Mouse (Mus musculus): ENCODE data around the gene Arhgap23. TPM values are rescaled to one million over a fixed set of nuclear protein-coding genes. Genes with fewer than 3 reads are reported as not detected.

The Arhgap23 gene
- polyA plus RNA-seq (2015; fragmentation: Nextera tagmentation; extraction: Ambion mirVana): 7.8 and 8.4 TPM in 2 replicates

DNA sequence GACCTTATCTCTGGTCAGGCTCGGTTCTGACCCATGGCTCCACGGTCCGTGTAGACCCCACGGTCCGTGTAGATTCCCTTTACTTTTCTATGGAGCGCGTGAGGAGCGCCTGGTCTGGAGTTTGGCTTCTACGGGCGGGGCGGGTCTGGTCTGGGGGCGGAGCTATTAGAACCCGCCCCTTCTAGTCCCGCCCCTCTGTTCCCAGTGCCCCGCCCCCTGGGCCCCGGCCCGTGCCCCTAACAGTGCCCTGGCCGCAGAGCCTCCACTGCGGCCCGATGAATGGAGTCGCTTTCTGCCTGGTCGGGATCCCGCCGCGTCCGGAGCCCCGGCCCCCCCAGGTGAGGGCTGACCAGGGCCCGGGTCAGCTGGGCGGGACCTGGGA is at the start of gene Arhgap23:
TSS of gene Arhgap23 (plus strand) at position 204 of the 382 bp plus-strand sequence.
- peaks cover 52% of the 10 kb centered on the region for H3K4me1 ChIP-seq
- ATAC-seq (ENCODE audit: insufficient number of reproducible peaks, low FRiP score, low TSS enrichment, low read depth): peak; percentile 79
- 1% methylated on average over 29 of the region's 29 CpGs for WGBS

DNA sequence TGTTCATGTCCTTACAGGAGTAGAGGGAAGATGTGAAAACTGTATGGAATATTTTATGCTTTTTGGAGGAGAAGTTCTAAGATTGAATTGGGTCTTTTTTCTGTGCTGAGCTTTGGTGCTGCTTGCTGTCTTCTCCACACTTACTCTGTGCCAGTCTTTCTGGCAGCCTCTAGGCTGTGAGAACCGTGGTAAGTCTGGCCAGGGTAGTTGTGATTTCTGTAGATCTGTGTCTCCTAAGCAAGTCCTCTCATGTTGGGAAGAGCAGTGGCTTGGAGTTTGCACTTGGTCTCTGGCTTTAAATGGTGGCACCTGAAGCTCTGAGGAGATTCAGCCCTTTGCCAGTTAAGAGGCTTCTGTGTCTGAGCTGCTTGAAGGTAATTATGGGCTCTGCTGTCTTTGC is 49.8 kb upstream of the Arhgap23 start:
- Histone ChIP-seq H3K4me1 (peaks cover 51% of the 10 kb centered on the region), H3K9ac (no peak overlapping the region), H3K27me3 (no peaks in the 10 kb centered on the region), H3K4me2 (no peak overlapping the region), H3K36me3 (0 out of 2 replicates have a peak, but pooled peaks cover 5% of the 10 kb centered on the region), H3K27ac (no peak overlapping the region), H3K4me3 (peak overlapping the region; percentile 3; the same call in 1 of the 2 replicates), H3K9me3 (no peaks in the 10 kb centered on the region)
- 51% methylated on average over 1 of the region's 1 CpGs for WGBS
- no peak for ATAC-seq (ENCODE audit: insufficient number of reproducible peaks, low FRiP score, low TSS enrichment, low read depth)

More for the DNA sequence above, at the start of gene Arhgap23:
- Histone ChIP-seq H3K27ac (peak within 1 kb of the TSS; percentile 93), H3K4me3 (peak within 1 kb of the TSS; percentile 87), H3K9me3 (no peaks in the 10 kb centered on the region), H3K4me2 (peak within 1 kb of the TSS; percentile 85), H3K27me3 (no peaks in the 10 kb centered on the region), H3K9ac (peak within 1 kb of the TSS; percentile 87), H3K36me3 (no peaks in the 10 kb centered on the region)

DNA sequence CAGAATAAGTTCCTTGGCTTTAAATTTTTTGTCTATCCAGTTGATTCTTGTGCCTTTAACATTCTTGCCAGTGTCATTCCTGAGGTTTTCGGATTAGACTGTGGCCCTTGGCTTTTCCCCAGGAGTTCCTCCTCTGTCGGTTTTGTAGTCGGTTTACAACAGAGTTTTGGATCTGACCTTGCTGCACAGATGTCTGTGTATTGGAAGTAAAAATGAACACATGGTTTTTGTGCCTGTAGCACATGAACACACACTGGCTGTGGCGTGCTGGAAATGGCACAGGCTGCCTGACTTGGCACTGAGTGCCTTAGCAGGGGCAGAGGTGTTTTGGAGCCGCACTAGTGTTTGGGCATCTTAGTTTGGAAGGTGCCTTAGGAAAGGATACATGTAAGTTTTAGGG is 46.8 kb upstream of the Arhgap23 start:
- 63% methylated on average over 5 of the region's 5 CpGs for WGBS
- no peak for ATAC-seq (ENCODE audit: insufficient number of reproducible peaks, low FRiP score, low TSS enrichment, low read depth)
- no peaks in the 10 kb centered on the region for H3K9me3 ChIP-seq

DNA sequence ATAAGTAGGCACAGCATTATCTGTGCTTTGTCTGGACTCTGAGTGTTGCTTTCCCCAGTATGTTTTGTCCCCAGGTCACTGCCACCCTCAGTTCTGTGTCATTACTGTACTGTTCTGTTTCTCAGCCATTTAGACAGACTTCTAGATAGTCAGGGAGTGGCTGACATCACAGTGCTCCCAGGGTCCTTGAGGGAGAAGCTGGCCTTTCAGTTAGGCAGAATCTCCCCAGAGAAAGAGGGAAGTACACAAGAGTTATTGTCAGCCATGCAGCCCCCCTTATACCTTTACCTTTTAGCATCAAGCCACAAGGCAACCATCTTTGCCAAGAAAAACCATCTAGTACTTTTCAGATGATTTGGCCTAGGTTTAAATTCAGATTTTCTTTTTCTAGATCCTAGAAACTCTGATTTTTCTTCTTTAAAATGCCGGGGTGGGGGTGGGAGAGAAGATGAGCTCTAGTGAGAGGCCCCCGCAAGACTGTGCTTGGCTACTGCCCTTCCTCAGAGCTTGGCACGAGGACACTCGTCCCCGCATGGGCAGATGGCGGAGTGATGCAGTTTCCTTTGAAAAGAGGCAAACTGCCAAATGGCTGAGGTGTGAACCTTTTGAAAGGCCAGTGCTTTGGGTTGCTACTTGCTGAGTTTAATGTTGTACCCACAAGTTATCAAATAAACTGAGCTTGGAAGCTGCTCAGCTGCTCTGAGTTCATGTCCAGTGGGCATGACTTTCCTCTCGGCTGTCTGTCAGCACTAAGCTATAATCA is 44.8 kb upstream of the Arhgap23 start:
- peak overlapping the region; percentile 14; the same call in 1 of the 2 replicates for H3K27ac ChIP-seq
- H3K9me3 ChIP-seq: no peaks in the 10 kb centered on the region
- H3K27me3 ChIP-seq: no peaks in the 10 kb centered on the region
- H3K9ac ChIP-seq: no peak overlapping the region
- no peak overlapping the region for H3K4me3 ChIP-seq
- H3K4me2 ChIP-seq: no peak overlapping the region
- WGBS: 55% methylated on average over 7 of the region's 7 CpGs
- no peak for ATAC-seq (ENCODE audit: insufficient number of reproducible peaks, low FRiP score, low TSS enrichment, low read depth)
- peaks cover 35% of the 10 kb centered on the region for H3K4me1 ChIP-seq
- H3K36me3 ChIP-seq: peaks cover 15% of the 10 kb centered on the region; the same call in 1 of the 2 replicates

More for the DNA sequence above, 46.8 kb upstream of the Arhgap23 start:
- no peak overlapping the region for H3K9ac ChIP-seq
- H3K36me3 ChIP-seq: 0 out of 2 replicates have a peak, but pooled peaks cover 5% of the 10 kb centered on the region
- H3K27me3 ChIP-seq: no peaks in the 10 kb centered on the region
- peaks cover 55% of the 10 kb centered on the region for H3K4me1 ChIP-seq
- no peak overlapping the region for H3K27ac ChIP-seq
- no peak overlapping the region for H3K4me3 ChIP-seq
- H3K4me2 ChIP-seq: no peak overlapping the region

DNA sequence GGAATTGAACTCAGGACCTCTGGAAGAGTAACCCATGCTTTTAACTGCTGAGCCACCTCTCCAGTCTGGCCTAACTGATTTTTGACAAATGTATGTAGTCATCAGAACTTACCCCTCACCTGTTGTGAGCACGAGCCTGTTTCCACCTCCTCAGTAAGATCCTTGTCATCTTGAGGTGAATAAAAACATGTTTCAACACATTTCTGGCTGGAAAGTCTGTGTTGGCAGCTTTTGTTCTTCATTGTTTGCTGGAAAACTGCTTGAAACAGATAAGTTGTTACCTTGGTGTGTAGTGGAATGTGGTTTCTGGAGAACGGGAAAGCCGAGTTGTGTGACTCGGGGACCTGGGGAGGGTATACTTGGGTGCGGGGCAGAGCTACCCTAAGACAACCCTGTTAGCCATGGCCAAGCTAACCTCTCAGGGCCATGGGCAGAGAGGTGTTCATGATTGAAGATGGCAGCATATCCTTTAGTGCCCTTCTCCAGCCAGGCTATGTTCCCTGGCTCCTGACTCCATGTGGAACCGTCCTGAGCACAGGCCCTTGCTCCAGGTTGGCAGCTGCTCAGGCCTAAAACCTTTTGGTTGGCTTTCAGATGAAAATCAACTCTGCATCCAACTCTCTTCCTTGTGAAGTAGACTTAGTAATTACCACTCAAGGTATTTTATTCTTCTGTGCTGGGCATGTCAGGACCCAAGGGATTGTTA is 43.0 kb upstream of the Arhgap23 start:
- H3K9me3 ChIP-seq: no peaks in the 10 kb centered on the region
- no peak overlapping the region for H3K4me3 ChIP-seq
- H3K27ac ChIP-seq: peak overlapping the region; percentile 47
- no peak overlapping the region for H3K9ac ChIP-seq
- H3K4me2 ChIP-seq: no peak overlapping the region
- 72% methylated on average over 6 of the region's 6 CpGs for WGBS
- H3K36me3 ChIP-seq: peaks cover 30% of the 10 kb centered on the region
- H3K27me3 ChIP-seq: no peaks in the 10 kb centered on the region
- peaks cover 26% of the 10 kb centered on the region for H3K4me1 ChIP-seq
- no peak for ATAC-seq (ENCODE audit: insufficient number of reproducible peaks, low FRiP score, low TSS enrichment, low read depth)

DNA sequence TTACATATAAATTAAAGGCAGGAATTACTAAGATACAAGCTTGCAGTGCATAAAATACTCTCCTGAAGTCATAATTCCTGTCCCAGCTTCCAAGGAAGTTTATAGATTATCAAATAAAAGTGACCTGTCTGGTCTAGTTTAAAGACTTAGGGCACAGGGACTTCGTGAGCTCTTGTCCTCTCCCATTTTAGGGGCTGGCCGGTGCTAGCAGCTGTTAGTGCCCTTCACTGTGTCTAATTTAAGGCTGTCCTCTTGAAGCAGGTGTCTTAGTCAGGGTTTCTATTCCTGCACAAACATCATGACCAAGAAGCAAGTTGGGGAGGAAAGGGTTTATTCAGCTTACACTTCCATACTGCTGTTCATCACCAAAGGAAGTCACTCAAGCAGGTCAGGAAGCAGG is 41.9 kb upstream of the Arhgap23 start:
- Histone ChIP-seq H3K4me2 (no peak overlapping the region), H3K4me1 (peaks cover 18% of the 10 kb centered on the region), H3K27ac (0 out of 2 replicates have a peak overlapping the region, but pooled peaks have one; percentile 22), H3K9ac (no peak overlapping the region), H3K36me3 (peaks cover 35% of the 10 kb centered on the region), H3K9me3 (no peaks in the 10 kb centered on the region), H3K4me3 (no peak overlapping the region), H3K27me3 (no peaks in the 10 kb centered on the region)
- no peak for ATAC-seq (ENCODE audit: insufficient number of reproducible peaks, low FRiP score, low TSS enrichment, low read depth)
- 57% methylated on average over 2 of the region's 2 CpGs for WGBS

DNA sequence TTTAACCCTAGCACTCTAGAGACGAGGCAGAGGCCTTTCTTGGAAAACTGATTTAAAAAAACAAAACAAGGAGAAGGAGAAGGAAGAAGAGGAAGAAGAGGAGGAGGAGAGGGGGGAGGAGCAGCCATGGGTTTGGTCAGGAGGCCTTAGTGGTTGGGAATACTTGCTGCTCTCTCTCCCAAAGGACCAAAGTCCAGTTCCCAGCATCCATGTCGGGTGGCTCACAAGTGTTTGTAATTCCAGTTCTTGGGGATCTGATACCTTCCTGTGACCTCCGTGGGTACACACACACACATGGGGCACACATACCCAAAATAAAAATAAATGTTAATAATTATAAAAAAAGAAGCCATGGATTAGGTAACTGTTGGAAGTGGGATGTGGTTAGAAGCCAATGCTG is 35.3 kb upstream of the Arhgap23 start:
- Histone ChIP-seq H3K4me3 (no peak overlapping the region), H3K9me3 (no peaks in the 10 kb centered on the region), H3K27me3 (no peaks in the 10 kb centered on the region), H3K27ac (no peak overlapping the region), H3K36me3 (peaks cover 64% of the 10 kb centered on the region), H3K4me2 (no peak overlapping the region), H3K4me1 (no peaks in the 10 kb centered on the region), H3K9ac (no peak overlapping the region)
- ATAC-seq (ENCODE audit: insufficient number of reproducible peaks, low FRiP score, low TSS enrichment, low read depth): no peak
- 77% methylated on average over 3 of the region's 3 CpGs for WGBS

DNA sequence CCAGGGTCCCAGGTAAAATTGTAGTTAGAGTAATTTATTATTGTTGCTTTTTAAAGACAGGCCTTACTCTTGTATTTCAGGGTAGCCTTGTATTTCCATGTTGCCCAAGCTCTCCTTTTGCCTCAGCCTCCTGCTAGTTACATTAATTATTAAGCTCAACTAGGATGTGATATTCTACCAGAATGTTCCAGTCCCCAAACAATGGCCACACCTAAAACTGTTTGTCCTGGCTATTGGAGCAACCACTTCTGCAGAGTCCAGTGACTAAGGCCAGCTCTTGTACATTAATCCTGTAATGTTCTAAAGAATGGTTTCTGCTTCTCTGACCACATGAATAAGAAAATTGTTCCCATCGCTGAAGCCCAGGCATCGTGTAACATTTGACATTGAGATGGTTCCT is 32.3 kb upstream of the Arhgap23 start:
- Histone ChIP-seq H3K4me2 (no peak overlapping the region), H3K27ac (no peak overlapping the region), H3K4me3 (no peak overlapping the region), H3K9me3 (no peaks in the 10 kb centered on the region), H3K9ac (no peak overlapping the region), H3K36me3 (peaks cover 61% of the 10 kb centered on the region), H3K4me1 (no peaks in the 10 kb centered on the region), H3K27me3 (no peaks in the 10 kb centered on the region)
- ATAC-seq (ENCODE audit: insufficient number of reproducible peaks, low FRiP score, low TSS enrichment, low read depth): no peak
- 97% methylated on average over 2 of the region's 2 CpGs for WGBS

DNA sequence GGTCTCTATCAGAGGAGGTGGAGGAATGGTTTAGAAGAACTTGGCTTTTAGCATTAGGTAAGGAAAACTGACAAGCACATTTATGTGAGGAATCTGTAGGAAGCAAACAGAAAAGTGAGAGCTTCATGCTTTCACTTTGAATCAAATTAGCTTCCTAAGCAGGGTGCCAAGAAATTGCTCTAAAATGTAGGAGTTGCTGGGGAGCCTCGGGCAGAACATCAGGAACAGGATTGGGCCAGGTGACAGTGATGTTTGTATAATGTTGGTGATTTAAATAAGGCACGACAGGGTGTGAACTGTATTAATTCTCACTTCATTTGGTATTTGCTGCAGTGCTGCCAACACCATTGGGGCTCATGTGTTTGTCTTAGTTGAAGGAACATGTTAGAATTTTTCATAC is 31.6 kb upstream of the Arhgap23 start:
- Histone ChIP-seq H3K27ac (no peak overlapping the region), H3K9ac (no peak overlapping the region), H3K9me3 (no peaks in the 10 kb centered on the region), H3K4me1 (no peaks in the 10 kb centered on the region), H3K4me2 (no peak overlapping the region), H3K36me3 (peaks cover 58% of the 10 kb centered on the region), H3K27me3 (no peaks in the 10 kb centered on the region), H3K4me3 (no peak overlapping the region)
- ATAC-seq (ENCODE audit: insufficient number of reproducible peaks, low FRiP score, low TSS enrichment, low read depth): no peak
- 64% methylated on average over 2 of the region's 2 CpGs for WGBS

DNA sequence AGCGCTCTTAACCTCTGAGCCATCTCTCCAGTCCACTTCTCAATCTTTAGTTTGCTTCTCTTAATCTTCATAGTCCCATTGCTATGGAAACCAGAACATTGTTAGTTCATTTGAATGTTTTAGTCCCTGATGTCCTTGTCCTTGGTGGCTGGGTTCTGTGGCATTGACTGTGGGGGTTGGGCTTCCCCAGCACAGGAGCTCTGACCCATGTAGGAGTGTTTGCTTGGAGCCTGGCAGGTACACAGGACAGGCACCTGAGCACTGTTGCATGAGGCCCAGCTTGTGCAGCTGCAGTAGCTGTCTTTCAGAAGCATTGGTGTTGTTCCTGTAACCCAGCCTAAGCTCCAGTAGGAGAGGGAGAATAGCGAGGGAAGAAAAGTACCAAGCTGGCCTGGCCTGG is 27.5 kb upstream of the Arhgap23 start:
- Histone ChIP-seq H3K4me1 (peaks cover 7% of the 10 kb centered on the region; the same call in 1 of the 2 replicates), H3K27me3 (no peaks in the 10 kb centered on the region), H3K4me3 (no peak overlapping the region), H3K4me2 (no peak overlapping the region), H3K9ac (no peak overlapping the region), H3K9me3 (no peaks in the 10 kb centered on the region), H3K36me3 (peaks cover 79% of the 10 kb centered on the region), H3K27ac (no peak overlapping the region)
- 92% methylated on average over 2 of the region's 2 CpGs for WGBS
- no peak for ATAC-seq (ENCODE audit: insufficient number of reproducible peaks, low FRiP score, low TSS enrichment, low read depth)

DNA sequence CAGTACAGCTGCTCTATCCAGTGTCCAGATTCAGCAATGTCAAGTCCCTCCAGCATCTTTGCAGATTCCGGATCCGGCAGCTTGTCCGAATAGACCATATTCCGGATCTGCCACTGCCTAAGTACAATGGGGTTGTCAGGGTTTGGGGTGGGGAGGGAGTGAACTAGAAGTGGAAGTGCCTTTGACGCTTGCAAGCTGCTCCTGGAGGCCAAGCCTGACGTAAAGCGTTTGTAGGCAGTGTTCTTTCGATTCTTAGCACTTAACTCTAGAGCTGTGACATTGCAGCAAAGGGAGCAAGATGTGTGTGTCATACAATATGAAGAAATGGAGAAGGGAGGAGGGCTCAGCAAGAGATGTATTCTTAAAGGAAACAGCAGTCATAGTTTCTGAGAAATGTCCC is 26.2 kb upstream of the Arhgap23 start:
- Histone ChIP-seq H3K9me3 (no peaks in the 10 kb centered on the region), H3K27ac (no peak overlapping the region), H3K27me3 (no peaks in the 10 kb centered on the region), H3K9ac (no peak overlapping the region), H3K4me2 (no peak overlapping the region), H3K4me1 (peaks cover 7% of the 10 kb centered on the region; the same call in 1 of the 2 replicates), H3K36me3 (peaks cover 80% of the 10 kb centered on the region), H3K4me3 (no peak overlapping the region)
- WGBS: 86% methylated on average over 8 of the region's 8 CpGs
- ATAC-seq (ENCODE audit: insufficient number of reproducible peaks, low FRiP score, low TSS enrichment, low read depth): no peak

DNA sequence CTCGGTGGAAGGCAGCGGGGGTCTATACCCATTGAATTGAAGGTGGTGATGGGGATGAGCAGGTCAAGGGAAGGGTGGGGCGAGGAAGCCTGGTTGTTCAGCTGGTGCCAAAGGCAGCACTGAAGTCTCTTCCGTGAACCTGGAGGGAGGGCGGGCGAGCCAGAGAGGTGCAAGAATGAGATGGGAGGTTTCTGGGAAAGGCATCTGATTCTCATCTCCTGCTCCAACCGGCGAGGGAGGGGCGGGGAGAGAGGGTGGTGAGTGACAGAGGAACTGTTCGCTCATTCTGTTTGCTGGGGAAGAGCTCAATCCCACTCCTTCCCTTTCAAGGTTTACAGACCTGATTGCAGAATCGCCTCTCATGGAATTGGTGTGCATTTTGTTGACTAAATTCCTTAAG is 21.7 kb upstream of the Arhgap23 start:
- 69% methylated on average over 11 of the region's 11 CpGs for WGBS
- Histone ChIP-seq H3K27me3 (no peaks in the 10 kb centered on the region), H3K9me3 (no peaks in the 10 kb centered on the region), H3K4me2 (no peak overlapping the region), H3K4me3 (no peak overlapping the region), H3K4me1 (peaks cover 7% of the 10 kb centered on the region; the same call in 1 of the 2 replicates), H3K36me3 (peaks cover 77% of the 10 kb centered on the region), H3K9ac (no peak overlapping the region), H3K27ac (no peak overlapping the region)
- no peak for ATAC-seq (ENCODE audit: insufficient number of reproducible peaks, low FRiP score, low TSS enrichment, low read depth)

All from limb, embryonic 15.5 days (tissue).